Mouse (Mus musculus) urinary bladder, postnatal 10 days (tissue): ENCODE data around the gene Rrp1b.
"Not testable (repeated sequence)": the region's sequence is repeated elsewhere in the genome, so short reads cannot be mapped to it uniquely, and the experiment has no call there.

Experiments used
- DNase-seq: peaks from one replicate; pipeline ENCODE4 v3.0.0; 2022; ENCODE audit warnings: low spot score

Rrp1b gene

DNA sequence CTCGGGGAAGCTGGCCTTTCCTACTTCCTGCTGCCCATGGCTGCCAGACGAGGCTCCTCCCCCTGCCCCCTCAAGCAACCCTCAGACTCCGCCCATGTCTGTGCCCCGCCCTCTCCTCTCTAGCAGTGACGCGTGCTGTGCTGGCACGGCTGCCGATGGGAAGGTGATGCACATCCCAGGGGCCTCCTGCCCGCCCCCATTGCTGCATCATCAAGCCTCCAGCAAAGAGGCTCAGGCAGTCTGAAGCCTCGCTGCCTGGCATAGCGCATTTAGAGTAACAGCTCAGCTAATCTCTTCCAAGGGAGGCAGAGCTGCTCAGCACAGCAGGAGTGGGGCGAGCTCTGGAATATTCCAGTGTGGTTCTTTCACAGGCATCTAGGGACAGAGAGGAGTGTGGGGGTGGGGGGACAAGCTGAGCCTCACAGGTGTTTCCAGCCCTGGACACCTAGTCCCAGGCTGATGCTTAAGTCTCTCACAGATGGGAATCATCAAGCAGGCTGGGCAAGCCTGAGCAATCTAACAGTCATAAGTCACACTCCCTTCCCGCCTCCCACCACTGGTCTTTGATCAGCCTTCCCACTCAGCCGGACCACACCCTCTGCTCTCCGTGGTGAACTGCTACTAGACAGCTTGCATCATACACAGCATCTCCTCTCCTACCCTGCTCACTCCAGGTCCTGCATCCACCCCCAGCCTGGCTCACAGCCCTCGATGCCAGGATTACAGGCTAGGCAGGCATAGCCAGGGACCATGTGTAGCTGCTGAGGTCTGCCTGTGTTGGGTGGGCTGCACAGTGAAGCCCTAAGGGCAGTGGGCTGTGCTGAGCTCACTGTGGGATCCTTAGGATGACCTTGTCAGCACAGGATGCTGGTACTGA lies 55.7 kb downstream of the Rrp1b start:
- DNase-seq = not testable (repeated sequence)

DNA sequence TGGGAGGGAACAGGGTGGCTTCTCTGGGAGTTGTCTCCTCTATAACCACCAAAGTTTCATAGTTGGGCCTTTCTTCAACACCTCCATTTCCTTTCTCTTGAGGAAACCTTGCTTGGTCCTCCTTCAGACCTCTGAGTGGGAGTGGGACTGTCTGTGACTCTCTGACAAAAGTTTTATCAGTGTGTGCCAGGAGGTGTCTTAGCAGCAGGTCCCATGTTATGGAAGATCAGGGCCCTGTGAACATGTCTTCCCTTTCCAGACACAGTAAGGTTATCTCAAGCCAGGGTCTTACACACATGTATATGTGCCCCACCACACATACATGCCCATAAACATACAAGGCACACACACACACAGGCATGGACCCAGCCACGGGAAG lies 56.3 kb downstream of the Rrp1b start:
- no peak for DNase-seq

DNA sequence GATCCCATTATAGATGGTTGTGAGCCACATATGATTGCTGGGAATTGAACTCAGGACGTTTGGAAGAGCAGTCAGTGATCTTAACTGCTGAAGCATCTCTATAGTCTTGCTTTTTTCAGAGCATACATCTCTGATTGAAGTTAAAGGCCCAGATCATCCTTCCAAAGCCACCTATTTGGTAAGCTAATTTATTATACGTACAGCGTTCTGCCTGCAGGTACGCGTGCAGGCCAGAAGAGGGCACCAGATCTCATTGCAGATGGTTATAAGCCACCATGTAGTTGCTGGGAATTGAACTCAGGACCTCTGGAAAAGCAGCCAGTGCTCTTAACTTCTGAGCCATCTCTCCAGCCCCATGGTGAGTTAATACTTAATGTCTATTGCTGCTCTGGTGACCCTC lies 57.0 kb downstream of the Rrp1b start:
- no peak for DNase-seq

DNA sequence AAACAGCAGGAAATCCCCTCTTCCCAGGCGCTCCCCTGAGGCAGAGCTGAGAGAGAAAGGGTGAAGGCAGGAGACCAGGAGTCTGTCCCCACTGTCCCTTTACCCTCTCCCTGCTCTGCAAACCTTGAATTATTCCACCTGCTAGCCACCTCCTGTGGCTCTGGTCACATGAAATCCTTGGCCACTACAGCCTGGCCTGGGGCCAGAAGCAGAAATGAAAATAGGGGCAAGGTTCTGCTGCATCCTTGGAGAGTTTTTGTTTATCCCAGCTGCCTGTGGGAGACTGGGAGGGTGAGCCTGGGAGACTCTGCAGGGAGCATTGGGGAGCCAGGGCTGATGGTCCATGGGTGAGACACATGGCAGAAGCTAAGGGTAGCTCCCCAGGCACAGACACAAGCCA lies 61.8 kb downstream of the Rrp1b start:
- no peak for DNase-seq

DNA sequence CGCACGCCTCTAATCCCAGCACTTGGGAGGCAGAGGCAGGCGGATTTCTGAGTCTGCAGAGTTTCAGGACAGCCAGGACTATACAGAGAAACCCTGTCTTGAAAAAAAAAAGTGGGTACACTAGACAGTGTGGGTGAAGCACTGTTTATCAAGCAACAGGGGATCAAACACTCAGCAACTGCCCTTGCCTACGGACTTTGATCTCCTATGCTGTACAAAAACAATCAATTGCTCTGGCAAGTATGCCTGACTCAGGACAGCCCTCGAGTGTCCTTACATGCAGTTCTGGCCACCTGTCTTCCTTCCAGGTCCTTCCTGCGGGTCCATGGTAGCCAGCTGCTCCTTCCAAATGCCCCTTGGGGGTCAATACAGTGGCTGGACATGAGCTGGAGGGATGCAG lies 63.0 kb downstream of the Rrp1b start:
- DNase-seq = not testable (repeated sequence)

DNA sequence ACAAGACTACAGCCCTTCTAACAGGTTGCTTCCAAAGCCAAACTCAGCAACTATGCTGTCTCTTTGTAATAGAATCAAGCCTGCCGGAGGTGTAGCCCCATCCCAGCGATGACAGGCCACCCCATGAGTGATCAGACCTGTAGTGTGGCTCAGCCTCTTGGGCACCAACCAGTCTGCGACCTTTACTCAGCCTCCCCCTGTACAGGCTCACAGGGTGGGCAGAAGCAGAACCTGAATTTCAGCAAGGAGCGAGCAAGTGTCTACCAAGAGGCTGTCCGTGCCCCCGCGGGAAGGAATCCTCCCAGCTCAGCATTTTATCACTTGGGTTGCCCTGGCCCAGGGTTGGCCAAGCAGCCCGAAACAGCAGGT lies 63.7 kb downstream of the Rrp1b start:
- no peak for DNase-seq

DNA sequence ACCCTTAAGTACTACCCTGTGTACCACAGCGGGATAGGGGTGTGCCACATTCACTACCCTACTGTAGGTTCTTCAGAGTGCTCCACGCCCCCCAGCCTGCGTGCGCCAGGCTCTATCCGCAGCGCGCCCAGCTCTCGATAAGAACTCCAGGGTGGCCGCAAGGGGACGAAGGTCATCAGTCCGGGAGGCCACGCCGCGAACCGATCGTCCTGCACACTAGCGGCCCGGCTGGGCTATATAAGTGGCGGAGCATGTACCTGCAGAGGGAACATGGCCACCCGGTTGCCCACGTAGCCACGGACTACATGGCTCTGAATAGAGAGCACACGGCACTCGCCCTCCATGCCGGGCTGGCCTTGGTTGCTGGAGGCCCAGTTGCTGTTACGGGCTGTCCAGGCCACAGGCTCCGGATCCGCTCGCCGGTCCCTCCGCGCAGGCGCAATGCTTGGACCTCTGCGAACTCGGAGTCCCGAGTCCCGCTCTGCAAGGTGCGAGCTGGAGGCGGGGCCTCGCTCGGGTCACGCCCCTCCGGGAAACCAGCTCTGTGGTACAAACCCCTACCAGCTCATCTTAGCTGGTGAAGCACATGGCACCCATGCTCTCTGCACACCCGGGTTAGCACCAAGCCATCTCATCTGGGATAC lies 64.2 kb downstream of the Rrp1b start:
- DNase-seq = no peak

DNA sequence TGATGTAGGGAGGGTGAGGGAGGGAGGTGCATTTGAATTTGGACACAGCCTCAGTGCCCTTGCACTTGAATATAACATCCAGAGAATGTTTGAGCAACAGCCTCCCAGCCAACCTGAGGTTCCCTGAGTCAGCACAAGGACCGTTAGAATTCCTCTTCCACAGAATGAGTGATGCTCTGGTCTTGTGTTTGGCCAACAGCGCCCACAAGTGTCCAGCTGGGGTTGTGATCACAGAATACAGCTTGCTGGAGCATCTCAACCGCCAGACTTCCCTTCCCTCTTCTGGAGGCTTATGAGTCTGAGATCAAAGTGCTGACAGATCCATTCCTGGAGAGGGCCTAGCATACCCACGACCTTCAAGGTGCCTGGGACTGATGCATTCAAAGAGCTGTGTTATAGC lies 67.2 kb downstream of the Rrp1b start:
- no peak for DNase-seq

DNA sequence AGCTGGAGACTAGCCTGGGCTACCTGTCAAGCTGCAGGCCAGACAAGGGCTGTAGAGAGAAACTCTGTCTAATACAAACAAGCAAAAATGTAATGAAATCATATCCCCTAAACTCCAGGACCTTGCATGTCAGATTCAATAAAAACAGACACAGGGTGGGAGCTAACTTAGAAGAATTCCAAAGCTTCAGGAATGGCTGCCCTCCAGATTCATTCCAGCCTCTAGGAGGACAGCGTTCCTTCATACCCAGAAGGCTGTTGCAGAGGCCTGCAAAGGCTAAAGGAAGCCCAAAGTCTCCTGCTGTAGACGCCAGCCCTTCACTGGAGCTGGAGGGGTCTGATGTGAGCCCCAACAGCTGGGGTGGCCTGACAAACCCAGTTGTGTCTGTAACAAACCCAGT lies 70.5 kb downstream of the Rrp1b start:
- no peak for DNase-seq

DNA sequence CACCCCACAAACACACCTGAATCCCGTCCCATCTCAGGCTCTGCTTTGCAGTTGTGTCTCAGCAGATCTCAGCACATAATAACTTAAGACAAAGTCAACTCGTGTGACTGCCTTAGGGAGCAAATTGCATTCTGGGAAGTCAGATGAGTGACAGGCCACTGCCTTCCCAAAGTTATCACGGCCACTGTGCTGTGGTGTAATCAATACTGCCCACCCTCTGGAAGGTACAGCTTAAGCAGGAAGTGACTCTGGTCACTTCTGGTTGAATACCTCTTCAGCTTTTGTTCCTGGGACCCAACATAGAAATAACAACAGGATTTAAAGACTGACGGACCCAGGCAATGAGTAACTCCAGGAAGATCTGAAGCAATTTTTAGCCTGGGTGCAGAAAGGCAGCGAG lies 72.0 kb downstream of the Rrp1b start:
- no peak for DNase-seq

DNA sequence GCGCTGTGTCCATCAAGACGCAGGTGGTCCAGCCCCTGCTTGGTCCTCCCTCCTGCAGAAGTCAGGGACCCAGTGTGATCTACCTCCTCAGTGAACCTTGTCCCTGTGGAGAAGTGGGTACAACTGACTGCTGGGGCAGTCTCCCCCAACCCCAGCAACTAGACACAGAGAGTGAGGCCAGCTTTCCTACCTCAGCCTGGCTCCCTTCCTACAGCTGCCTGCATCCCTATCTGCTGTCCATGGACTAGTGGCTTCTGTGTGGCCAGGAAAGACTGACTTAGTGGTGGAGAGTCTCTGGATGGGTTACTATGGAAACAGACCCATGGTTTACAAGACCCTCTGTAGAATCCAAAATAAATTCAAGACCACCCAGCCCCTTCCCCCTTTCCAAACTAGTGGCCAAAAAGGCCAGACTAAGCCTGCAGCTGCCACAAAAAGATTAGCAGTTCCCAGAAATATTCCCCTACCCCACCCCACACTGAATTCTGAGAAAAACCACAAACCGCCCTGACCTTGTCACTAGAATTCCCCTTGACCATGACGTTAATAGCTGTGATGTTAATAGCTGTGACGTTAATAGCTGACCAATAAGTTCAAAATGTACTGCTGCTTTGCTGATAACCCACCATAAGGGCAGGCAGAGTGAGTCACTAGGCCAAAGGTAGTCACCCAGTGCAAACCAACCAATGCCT lies 72.6 kb downstream of the Rrp1b start:
- DNase-seq = not testable (repeated sequence)

DNA sequence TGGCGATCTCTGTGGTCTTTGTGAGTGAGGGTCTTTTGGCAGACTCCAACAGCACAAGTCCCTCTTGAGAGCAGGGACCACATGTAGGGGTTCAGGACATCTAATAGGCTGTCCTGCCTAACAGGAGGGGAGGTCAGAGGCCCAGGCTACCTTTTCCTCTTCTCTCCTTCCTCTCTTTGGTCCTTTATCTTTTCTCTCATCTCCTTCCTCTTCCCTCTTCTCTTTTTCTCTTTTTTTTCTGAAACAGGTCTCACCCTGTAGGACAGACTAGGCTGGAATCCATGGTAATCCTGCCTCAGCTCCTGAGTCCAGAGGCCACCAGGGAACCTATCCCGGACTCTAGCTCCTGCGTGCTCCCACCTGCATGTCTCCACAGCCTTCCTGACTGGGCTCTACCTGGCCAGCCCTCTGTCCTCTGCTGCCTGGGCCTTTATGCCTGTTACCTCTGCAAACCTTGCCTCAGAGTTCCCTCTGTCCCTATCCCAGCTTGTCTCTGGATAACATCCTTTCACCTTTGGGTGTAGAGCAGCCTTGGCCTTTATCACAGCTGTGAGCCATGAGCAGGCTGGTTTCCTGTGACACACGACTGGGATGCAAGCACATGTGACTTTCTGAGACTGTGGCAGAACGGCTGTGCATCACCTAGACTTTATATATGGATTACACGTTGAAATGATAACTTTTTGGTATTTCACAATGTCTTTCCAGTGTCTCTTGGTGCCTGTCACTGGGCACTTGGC lies 73.5 kb downstream of the Rrp1b start:
- DNase-seq = no peak

DNA sequence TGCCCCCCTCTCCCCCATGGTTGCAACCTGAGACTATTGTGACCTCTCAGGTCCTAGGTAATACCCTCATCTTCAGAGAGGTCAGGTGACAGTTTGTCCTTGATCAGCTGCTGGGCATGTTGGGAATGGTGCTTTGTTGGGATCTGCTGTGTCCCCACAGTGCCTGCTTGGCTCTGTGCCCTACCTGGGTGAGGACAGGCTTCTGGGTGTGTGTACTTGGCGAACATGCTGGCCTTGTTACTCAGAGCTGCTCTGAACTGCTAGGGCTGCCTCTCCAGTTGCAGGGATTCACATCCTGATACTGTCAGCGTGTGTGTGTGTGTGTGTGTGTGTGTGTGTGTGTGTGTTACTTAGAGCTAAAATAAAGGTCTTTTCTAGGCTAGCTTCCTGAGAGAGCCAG lies 74.5 kb downstream of the Rrp1b start:
- DNase-seq = no peak

DNA sequence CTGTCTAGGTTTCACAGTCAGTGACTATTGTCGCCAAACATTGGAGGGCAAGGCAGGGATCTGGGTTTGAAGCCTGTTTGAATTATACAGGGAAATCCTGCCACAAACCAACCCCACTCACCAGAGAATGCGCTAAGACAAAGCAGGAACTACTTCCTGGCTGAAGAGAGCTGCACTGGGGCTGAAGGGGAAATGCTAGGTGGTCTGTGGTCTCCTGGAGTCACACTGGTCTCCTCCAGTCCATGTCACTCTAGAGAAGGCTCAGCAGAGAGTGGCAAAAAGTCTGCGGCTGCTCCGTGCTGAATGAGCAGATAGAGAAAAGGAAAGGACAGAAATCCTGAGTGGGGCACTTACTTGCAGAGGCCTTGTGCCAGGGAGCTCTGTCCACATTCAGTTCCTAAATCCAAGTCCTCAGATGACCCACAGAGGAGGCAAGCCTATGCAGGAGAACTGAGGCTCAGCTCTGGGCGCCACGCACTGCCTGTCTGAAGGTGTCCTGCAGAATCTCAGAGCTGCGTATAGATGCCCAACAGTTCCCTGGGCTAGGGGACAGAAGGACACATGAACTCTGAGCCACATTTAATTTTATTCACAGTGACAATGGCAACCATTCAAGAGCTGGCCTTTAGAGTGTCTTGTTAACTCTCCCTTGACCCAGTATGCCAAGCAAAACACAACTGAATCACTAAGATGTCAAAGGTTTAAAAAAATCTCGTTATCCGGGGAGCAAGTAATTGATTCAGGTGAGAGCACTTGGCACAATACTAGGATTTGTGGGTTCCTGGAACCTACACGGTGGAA lies 75.3 kb downstream of the Rrp1b start:
- DNase-seq = no peak
